In the genomic region with DNA sequence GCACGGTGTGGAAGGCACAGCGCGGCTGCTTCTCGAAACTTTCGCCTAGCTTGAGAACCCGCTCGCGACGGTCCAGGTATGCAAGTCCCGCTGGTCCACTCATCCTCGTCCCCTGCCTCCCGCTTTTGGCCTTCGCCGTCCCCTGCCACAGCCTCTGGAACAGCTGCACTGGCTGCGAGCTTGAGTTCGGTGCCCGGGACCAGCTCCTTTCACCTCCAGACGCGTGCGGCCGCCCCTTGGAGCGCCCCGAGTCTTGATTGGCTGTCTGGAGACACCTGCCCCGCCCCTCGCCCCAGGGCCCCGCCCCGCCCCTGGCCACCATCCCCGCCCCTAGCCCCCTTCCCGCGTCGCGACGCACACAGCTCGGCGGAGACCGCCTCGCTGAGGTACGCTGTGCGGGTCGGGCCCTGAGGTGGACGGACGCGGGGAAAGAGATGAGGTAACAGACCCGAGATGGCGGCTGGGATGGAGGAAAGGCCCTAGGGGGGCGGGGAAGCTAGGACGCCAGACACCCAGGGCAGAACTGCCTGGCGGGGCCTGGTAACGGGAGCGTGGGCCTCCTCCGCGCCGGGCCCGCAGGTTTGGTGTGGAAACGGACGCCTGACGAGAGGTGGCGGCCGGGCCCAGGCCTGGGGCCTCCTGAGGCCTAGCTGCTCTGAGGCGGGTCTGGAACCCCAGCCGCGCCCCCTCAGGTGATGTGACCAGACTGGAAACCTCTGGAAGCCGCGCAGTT, we compare ENCODE assay signal across 8 mouse cellular contexts. TPM values are rescaled to one million over a fixed set of nuclear protein-coding genes. Genes with fewer than 3 reads are reported as not detected.
DNase-seq lines count a peak whose midpoint lies in the region; ATAC-seq and TF ChIP-seq lines count a peak whose summit lies in the region.

TSS of gene Iqcb1 (plus strand) at position 332 of the 733 bp plus-strand sequence.

- peak within 1 kb of the TSS; percentile 72 for H3K4me2 ChIP-seq in embryonic facial prominence, embryonic 14.5 days (ENCODE audit: low read depth, low read length)
- H3K4me2 ChIP-seq in limb, embryonic 13.5 days (replicated peaks), result peak within 1 kb of the TSS; percentile 76
- H3K4me2 ChIP-seq in midbrain, embryonic 15.5 days, result peak within 1 kb of the TSS; percentile 91

- H3K27ac ChIP-seq in bone marrow, adult 2 months (ENCODE audit: control insufficient read depth, insufficient read depth, low read depth, low read length, poor library complexity), result peak within 1 kb of the TSS; percentile 42; the same call in 1 of the 2 replicates
- H3K27ac ChIP-seq in embryonic facial prominence, embryonic 14.5 days (replicated peaks; ENCODE audit: low read depth, low read length), result peak within 1 kb of the TSS; percentile 75
- H3K27ac ChIP-seq in limb, embryonic 13.5 days, result peak within 1 kb of the TSS; percentile 64; the same call in 1 of the 2 replicates
- H3K27ac ChIP-seq in midbrain, embryonic 15.5 days, result peak within 1 kb of the TSS; percentile 67
- H3K27ac ChIP-seq in spleen, adult 2 months (ENCODE audit: insufficient read depth, low read length), result 0 out of 2 replicates have a peak within 1 kb of the TSS, but pooled peaks have one; percentile 5

- no peaks in the 10 kb centered on the region for H3K9me3 ChIP-seq in embryonic facial prominence, embryonic 14.5 days (ENCODE audit: control insufficient read depth, low read length)
- no peaks in the 10 kb centered on the region for H3K9me3 ChIP-seq in limb, embryonic 13.5 days
- no peaks in the 10 kb centered on the region for H3K9me3 ChIP-seq in midbrain, embryonic 15.5 days

- TF ChIP-seq CTCF in bone marrow, adult 2 months (IDR thresholded peaks at IDR 0.05; ENCODE audit: control insufficient read depth, insufficient read depth, low read length), result no peak
- no peak for TF ChIP-seq CTCF in spleen, adult 2 months (IDR thresholded peaks at IDR 0.05; ENCODE audit: extremely low read depth, insufficient read depth, insufficient read length, insufficient replicate concordance)

- no peaks in the 10 kb centered on the region for H3K4me1 ChIP-seq in bone marrow, adult 2 months (ENCODE audit: control insufficient read depth, insufficient read depth, low read length)
- no peaks in the 10 kb centered on the region; the same call in 1 of the 2 replicates for H3K4me1 ChIP-seq in embryonic facial prominence, embryonic 14.5 days (ENCODE audit: control insufficient read depth, insufficient read depth, low read length)
- peaks cover 5% of the 10 kb centered on the region; the same call in 1 of the 2 replicates for H3K4me1 ChIP-seq in limb, embryonic 13.5 days
- peaks cover 17% of the 10 kb centered on the region for H3K4me1 ChIP-seq in midbrain, embryonic 15.5 days
- peaks cover 6% of the 10 kb centered on the region; the same call in 1 of the 2 replicates for H3K4me1 ChIP-seq in spleen, adult 2 months (ENCODE audit: control insufficient read depth, insufficient read depth, insufficient read length)

- peak within 1 kb of the TSS; percentile 92 for H3K9ac ChIP-seq in embryonic facial prominence, embryonic 14.5 days (ENCODE audit: low read depth, low read length)
- peak within 1 kb of the TSS; percentile 83 for H3K9ac ChIP-seq in limb, embryonic 13.5 days
- H3K9ac ChIP-seq in midbrain, embryonic 15.5 days, result peak within 1 kb of the TSS; percentile 74

- ATAC-seq in embryonic facial prominence, embryonic 14.5 days (ENCODE audit: low read depth), result peak; percentile 98
- peak; percentile 99 for ATAC-seq in limb, embryonic 13.5 days (ENCODE audit: low FRiP score, low read depth)
- ATAC-seq in midbrain, embryonic 15.5 days (replicated peaks), result peak; percentile 99

- H3K4me3 ChIP-seq in bone marrow, adult 2 months (replicated peaks; ENCODE audit: control insufficient read depth, low read depth, low read length), result peak within 1 kb of the TSS; percentile 98
- H3K4me3 ChIP-seq in embryonic facial prominence, embryonic 14.5 days (ENCODE audit: low read depth, low read length), result peak within 1 kb of the TSS; percentile 91
- peak within 1 kb of the TSS; percentile 74 for H3K4me3 ChIP-seq in limb, embryonic 13.5 days
- H3K4me3 ChIP-seq in midbrain, embryonic 15.5 days, result peak within 1 kb of the TSS; percentile 62
- peak within 1 kb of the TSS; percentile 88 for H3K4me3 ChIP-seq in spleen, adult 2 months (ENCODE audit: extremely low read depth, insufficient read depth, insufficient read length)

- H3K27me3 ChIP-seq in embryonic facial prominence, embryonic 14.5 days (replicated peaks; ENCODE audit: control insufficient read depth, insufficient read depth, low read length), result no peaks in the 10 kb centered on the region
- 0 out of 2 replicates have a peak, but pooled peaks cover 5% of the 10 kb centered on the region for H3K27me3 ChIP-seq in limb, embryonic 13.5 days
- H3K27me3 ChIP-seq in midbrain, embryonic 15.5 days (replicated peaks), result peaks cover 4% of the 10 kb centered on the region; the same call in 1 of the 2 replicates
- H3K27me3 ChIP-seq in spleen, adult 2 months (ENCODE audit: control insufficient read depth, insufficient read depth, low read length), result no peaks in the 10 kb centered on the region

- WGBS in bone marrow, adult 2 months, result under 1% methylated on average over 64 of the region's 64 CpGs
- 0% methylated on average over 20 of the region's 64 CpGs for WGBS in embryonic facial prominence, embryonic 14.5 days
- 0% methylated on average over 63 of the region's 64 CpGs for WGBS in limb, embryonic 13.5 days
- WGBS in midbrain, embryonic 15.5 days, result under 1% methylated on average over 64 of the region's 64 CpGs
- WGBS in spleen, adult 2 months, result 1% methylated on average over 64 of the region's 64 CpGs

- H3K36me3 ChIP-seq in embryonic facial prominence, embryonic 14.5 days (ENCODE audit: control insufficient read depth, insufficient read depth, low read length), result no peaks in the 10 kb centered on the region
- H3K36me3 ChIP-seq in limb, embryonic 13.5 days, result no peaks in the 10 kb centered on the region
- no peaks in the 10 kb centered on the region for H3K36me3 ChIP-seq in midbrain, embryonic 15.5 days (replicated peaks)
- H3K36me3 ChIP-seq in spleen, adult 2 months (ENCODE audit: control insufficient read depth, insufficient read depth, low read length), result no peaks in the 10 kb centered on the region

- peak; percentile 92 for DNase-seq in A20 (ENCODE audit: low read depth, low spot score)
- peak; percentile 93 for DNase-seq in embryonic facial prominence, embryonic 14.5 days (ENCODE audit: low spot score)
- DNase-seq in heart, adult 8-10 months (ENCODE audit: low spot score), result peak; percentile 76
- DNase-seq in kidney, adult 9 months, result peak; percentile 85
- DNase-seq in spleen, adult 2 months (ENCODE audit: low read depth in 1 of 2, low spot score in 2 of 2), result peak; percentile 60 to 80

- peak; percentile 61; the same call in 1 of the 2 replicates for TF ChIP-seq POLR2A in bone marrow, adult 2 months (IDR thresholded peaks at IDR 0.05; ENCODE audit: borderline replicate concordance, control insufficient read depth, low read depth, low read length)
- TF ChIP-seq POLR2A in spleen, adult 2 months (IDR thresholded peaks at IDR 0.05; ENCODE audit: low read depth, low read length), result no peak; the same call in 1 of the 2 replicates

RNA-seq across cellular contexts. Expression of gene Iqcb1, which starts in this region (rescaled TPM):
- polyA plus RNA-seq in bone marrow, adult 2 months (2011; ENCODE audit: insufficient read depth, insufficient read length, low replicate concordance, missing spikeins), result 16.7 and 20.4 TPM in 2 replicates
- polyA plus RNA-seq in embryonic facial prominence, embryonic 14.5 days (2014; fragmentation: Nextera tagmentation; extraction: Ambion mirVana), result 32.2 and 37.9 TPM in 2 replicates
- 10 to 100 TPM; 13.6 to 18.0 (median 16.8) TPM for total RNA-seq in heart, adult 8-10 months (2022)
- polyA plus RNA-seq in limb, embryonic 13.5 days (2015; fragmentation: Nextera tagmentation; extraction: Ambion mirVana), result 58.6 and 62.2 TPM in 2 replicates
- 61.8 and 66.4 TPM in 2 replicates for polyA plus RNA-seq in midbrain, embryonic 15.5 days (2015; fragmentation: Nextera tagmentation; extraction: Ambion mirVana)
- 1.1 and 1.3 TPM in 2 replicates for polyA plus RNA-seq in spleen, adult 2 months (2012; rRNA removed)

Comparison
In these comparisons a context has a peak if more than half of its experiments do, and no peak if none do; other contexts are left out.
1. Peak in every context shown above with its lines: DNase-seq, ATAC-seq, H3K4me3 ChIP-seq and H3K27ac ChIP-seq.
2. H3K27ac ChIP-seq: peak in every context shown above with its lines; median percentile 75 in embryonic facial prominence, embryonic 14.5 days; 67 in midbrain, embryonic 15.5 days; 64 in limb, embryonic 13.5 days; 42 in bone marrow, adult 2 months; 5 in spleen, adult 2 months.